Mouse (Mus musculus) T-helper 1 cell (primary cell): ENCODE results near the gene Pin4.

Source experiments
- in situ Hi-C: fragments of 300-600 bp; cut with MboI, MseI; formaldehyde crosslinking; loops from one replicate; pipeline ENCODE4 v1.15.1; 2025; ENCODE audit warnings: high pct_unique_total_duplicates

The Pin4 gene

GRCm38 (mm10) chrX:102156618-102157422 lies 37.6 kb downstream of the Pin4 start, which contains the start of gene Ercc6l:
TSS of gene Ercc6l (minus strand) at chrX:102157091.
- in situ Hi-C loops = no loop called here

- in situ Hi-C loops = no loop called here
These were observed 38.2 kb downstream of the Pin4 start for GRCm38 (mm10) chrX:102157423-102157791.

- in situ Hi-C loops = no loop called here
These were observed 40.5 kb downstream of the Pin4 start for GRCm38 (mm10) chrX:102159778-102160177.

DNA sequence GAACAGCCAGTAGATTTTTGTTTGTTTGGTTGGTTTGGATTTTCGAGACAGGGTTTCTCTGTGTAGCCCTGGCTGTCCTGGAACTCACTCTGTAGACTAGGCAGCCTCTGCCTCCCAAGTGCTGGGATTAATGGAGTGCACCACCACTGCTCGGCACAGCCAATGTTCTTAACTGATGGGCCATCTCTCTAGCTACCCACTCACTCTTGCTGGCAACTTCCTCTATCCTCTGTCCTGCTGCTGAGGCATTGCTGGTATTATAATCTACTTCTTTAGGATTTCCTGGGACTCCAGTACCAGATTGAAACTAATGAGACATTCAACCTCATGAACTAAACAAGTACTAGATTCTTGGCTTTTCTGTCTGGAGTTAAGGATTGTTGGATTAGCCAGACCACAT lies 41.3 kb downstream of the Pin4 start:
- in situ Hi-C loops = no loop called here

DNA sequence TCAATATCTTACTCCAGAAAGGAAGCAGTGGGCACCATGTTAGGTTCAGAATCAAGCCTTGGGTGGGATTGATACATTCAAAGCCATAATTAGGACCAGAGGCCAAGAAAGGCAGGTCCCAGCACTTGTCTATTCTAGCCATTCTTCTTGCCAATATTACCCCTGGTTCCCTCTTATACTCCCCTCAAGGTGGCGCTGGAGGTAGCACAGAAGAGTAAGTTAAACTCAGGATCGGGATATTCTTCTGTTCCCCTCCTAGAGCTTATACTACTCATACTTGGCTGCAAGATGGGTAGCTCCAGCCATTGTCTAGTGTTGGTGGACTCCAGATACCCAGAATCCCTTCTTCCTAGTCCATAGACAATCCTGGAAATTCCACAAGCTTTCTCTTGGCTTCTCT lies 43.8 kb downstream of the Pin4 start:
- in situ Hi-C loops = no loop called here

DNA sequence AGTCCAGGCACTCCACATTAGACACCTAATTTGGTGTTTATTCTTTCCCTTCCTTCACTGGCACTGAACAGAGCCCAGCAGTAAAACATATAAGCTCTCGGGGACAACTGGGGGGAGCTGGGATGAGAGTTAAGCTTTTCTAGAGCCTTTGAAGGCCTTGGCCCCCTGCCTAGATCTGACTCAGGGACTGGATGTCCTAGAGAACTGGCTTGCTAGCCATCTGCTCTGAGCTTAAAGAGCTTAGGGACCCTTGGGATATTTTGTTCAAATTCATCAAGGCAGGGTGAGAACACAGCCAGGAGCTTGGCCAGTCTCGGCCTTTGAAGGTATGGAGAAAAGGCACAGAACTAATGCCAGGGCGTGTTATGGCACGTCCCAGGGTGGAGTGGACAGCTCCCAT lies 44.3 kb downstream of the Pin4 start:
- in situ Hi-C loops = no loop called here

DNA sequence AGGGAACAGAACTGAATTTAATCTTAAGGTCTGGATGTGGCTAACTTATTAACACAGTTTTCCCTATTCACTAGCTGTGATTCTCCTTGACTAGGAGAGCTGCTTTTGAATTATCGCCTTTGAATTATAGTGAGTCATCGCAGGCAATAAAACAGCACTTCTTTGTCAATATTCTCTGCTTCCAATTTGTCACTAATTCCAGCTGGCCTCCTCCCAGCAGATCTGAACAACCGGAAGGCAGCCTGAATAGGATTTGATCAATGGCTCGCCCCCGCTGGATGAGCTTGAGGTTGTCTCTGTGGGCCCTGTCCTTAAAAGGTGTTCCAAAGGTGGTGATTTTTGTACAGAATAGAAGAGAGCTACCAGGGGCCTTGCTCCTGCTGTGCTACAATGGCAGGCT lies 47.3 kb downstream of the Pin4 start:
- in situ Hi-C loops = no loop called here

DNA sequence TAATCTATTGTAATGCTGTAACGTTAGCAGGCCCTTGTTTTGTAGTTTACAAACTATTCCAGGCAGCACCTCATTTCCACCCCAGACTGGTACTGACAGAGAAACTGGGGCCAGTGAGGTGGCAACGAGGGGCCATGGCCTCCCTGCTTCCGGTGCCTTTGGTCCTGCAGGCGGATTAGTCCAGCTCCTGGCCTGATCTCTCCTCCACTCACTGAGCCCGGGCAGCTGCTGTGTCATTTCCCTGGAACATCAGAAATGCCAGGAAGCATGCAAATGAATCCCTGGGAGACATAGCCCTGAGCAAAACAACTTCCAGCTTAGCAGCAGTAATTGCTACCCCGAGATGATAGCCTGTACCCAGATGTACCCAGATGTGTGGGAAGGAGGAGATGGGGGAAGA lies 47.7 kb downstream of the Pin4 start:
- in situ Hi-C loops = no loop called here

DNA sequence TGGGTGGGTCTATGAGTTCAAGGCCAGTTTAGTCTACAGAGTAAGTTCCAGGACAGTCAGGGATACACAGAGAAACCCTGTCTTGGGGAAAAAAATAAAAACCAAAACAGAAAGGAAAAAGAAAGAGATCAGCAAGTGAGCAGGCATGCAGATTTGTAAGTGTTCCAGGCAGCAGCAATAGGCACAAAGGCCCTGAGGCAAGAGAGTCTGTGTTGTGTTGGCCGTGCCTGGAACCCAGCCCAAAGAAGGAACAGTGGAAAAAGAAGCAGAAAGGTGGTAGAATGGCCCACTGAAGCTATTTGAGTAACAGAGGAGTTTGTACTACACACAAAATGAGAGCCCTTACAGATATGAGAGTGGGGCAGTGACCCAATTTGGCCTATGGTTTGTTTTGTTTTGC lies 50.5 kb downstream of the Pin4 start:
- in situ Hi-C loops = no loop called here

DNA sequence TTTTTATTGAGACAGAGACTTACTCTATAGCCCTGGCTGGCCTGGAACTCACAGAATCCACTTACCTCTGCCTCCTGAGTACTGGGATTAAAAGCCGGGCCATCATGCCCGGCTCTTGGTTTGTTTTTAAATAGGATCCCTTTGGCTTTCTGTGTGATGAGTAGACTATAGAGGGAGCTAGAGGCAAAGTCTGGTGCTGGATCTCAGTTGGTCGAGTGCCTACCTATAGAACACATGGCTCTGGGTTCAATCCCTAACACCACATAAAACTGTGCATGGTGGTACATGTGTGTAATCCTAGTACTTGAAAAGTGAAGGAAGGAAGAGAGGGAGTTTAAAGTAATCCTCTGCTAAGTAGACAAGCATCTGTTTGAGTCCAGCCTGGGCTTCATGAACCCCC lies 50.9 kb downstream of the Pin4 start:
- in situ Hi-C loops = no loop called here

GRCm38 (mm10) chrX:102170900-102171299 lies 51.7 kb downstream of the Pin4 start:
- in situ Hi-C loops = no loop called here

DNA sequence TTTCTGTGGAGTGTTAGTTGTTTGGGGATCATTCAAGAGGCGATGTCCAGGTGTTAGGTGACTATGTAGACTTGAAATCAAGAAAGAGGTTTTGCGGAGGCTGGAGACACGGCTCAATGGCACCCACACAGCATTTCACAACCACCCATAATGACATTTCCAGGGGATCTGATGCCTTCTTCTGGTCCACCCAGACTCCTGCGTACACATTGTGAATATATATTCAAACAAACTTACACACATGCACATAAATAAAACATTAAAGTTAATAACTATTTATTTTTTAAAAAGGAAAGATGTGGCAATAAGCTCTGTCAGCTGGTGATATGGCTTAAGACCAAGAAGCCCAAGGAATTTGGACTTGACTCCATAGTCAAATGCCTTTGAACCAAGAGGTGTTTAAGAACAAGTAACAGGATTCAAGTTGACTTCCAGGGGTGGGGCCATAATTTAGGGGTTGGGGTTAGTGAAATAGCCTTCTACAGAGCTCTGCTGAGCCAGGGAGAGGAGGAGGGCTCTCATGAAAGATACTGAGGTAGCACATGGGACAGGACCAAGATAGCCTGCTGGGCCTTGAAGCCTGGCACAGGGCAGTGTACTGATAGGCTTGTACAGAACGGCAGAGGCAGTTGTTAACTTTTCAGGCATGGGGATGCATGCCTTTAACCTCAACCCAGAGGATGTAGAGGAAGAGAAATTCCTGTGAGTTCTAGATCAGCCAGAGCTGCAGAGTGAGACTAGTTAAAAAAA lies 56.5 kb downstream of the Pin4 start:
- in situ Hi-C loops = no loop called here
